12 mouse cellular contexts compared by ENCODE assay signal in the genomic region with DNA sequence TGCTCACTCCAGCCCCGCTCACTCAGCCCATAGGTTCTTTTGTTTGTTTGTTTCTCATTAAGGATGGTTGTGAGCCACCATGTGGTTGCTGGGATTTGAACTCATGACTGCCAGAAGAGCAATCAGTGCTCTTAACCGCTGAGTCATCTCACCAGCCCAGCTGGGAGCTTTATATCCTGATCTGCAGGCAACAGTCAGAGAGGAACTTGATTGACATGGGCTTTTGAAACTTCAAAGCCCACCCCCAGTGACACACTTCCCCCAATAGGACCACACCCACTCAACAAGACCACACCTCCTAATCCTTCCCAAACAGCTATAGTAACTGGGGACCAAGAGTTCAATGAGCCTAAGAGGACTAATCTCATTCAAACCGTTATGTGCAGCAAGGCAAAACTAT. TPM values are rescaled to one million over a fixed set of nuclear protein-coding genes. Genes with fewer than 3 reads are reported as not detected.
DNase-seq lines count a peak whose midpoint lies in the region; ATAC-seq and TF ChIP-seq lines count a peak whose summit lies in the region.
"Had no signal": no experiment of that assay in that cellular context is flagged by ENCODE, and none has a peak within 500 bp of the region (broad histone marks: within the 10 kb centered on the region; RNA-seq: fewer than 3 reads in every experiment).

No protein-coding gene starts in this region.

- no peak overlapping the region for H3K9ac ChIP-seq in intestine, embryonic 15.5 days
- no peak overlapping the region for H3K9ac ChIP-seq in intestine, postnatal 0 days (ENCODE audit: low read depth, low read length)
- H3K9ac ChIP-seq in limb, embryonic 13.5 days, result no peak overlapping the region
- H3K9ac ChIP-seq: liver, embryonic 14.5 days had no signal

- WGBS in intestine, embryonic 15.5 days, result 86% methylated on average over 3 of the region's 3 CpGs
- WGBS in intestine, postnatal 0 days, result 88% methylated on average over 3 of the region's 3 CpGs
- WGBS in limb, embryonic 13.5 days, result 87% methylated on average over 3 of the region's 3 CpGs

- peaks cover 6% of the 10 kb centered on the region for H3K4me1 ChIP-seq in intestine, embryonic 15.5 days (replicated peaks)
- no peaks in the 10 kb centered on the region for H3K4me1 ChIP-seq in intestine, postnatal 0 days (replicated peaks; ENCODE audit: control insufficient read depth, insufficient read depth, low read length)
- H3K4me1 ChIP-seq in limb, embryonic 13.5 days, result peaks cover 31% of the 10 kb centered on the region

- no peaks in the 10 kb centered on the region for H3K36me3 ChIP-seq in intestine, embryonic 15.5 days
- H3K36me3 ChIP-seq in intestine, postnatal 0 days (ENCODE audit: control insufficient read depth, insufficient read depth), result no peaks in the 10 kb centered on the region
- H3K36me3 ChIP-seq in limb, embryonic 13.5 days, result no peaks in the 10 kb centered on the region

- TF ChIP-seq CTCF in intestine, postnatal 0 days (IDR thresholded peaks at IDR 0.05; ENCODE audit: low read depth), result no peak

- 0 out of 2 replicates have a peak, but pooled peaks cover 4% of the 10 kb centered on the region for H3K9me3 ChIP-seq in intestine, embryonic 15.5 days
- H3K9me3 ChIP-seq in intestine, postnatal 0 days (ENCODE audit: control insufficient read depth), result no peaks in the 10 kb centered on the region
- no peaks in the 10 kb centered on the region for H3K9me3 ChIP-seq in limb, embryonic 13.5 days

- H3K4me3 ChIP-seq in intestine, embryonic 15.5 days (replicated peaks), result no peak overlapping the region
- no peak overlapping the region for H3K4me3 ChIP-seq in intestine, postnatal 0 days (ENCODE audit: low read depth, low read length)
- H3K4me3 ChIP-seq in limb, embryonic 13.5 days, result no peak overlapping the region
- H3K4me3 ChIP-seq: myocyte had no signal

- DNase-seq in 416B (ENCODE audit: low read depth), result peak; percentile 52
- DNase-seq in adipocyte (ENCODE audit: low spot score), result peak; percentile 13
- no peak for DNase-seq in B cell, adult 2 months
- no peak for DNase-seq in cerebellum, postnatal 36 days
- DNase-seq: adrenal gland, postnatal 10 days; cerebellum, postnatal 25 days; lung, postnatal 4 days had no signal

- H3K4me2 ChIP-seq in intestine, embryonic 15.5 days (replicated peaks), result 0 out of 2 replicates have a peak overlapping the region, but pooled peaks have one; percentile 33
- no peak overlapping the region for H3K4me2 ChIP-seq in intestine, postnatal 0 days (replicated peaks; ENCODE audit: low read depth)
- H3K4me2 ChIP-seq in limb, embryonic 13.5 days (replicated peaks), result no peak overlapping the region; the same call in 1 of the 2 replicates

- H3K27me3 ChIP-seq in intestine, embryonic 15.5 days (replicated peaks), result no peaks in the 10 kb centered on the region
- no peaks in the 10 kb centered on the region for H3K27me3 ChIP-seq in intestine, postnatal 0 days (replicated peaks; ENCODE audit: control insufficient read depth, insufficient read depth, low read length)
- peaks cover 8% of the 10 kb centered on the region; the same call in 1 of the 2 replicates for H3K27me3 ChIP-seq in limb, embryonic 13.5 days

- H3K27ac ChIP-seq in intestine, embryonic 15.5 days, result peak overlapping the region; percentile 71
- no peak overlapping the region for H3K27ac ChIP-seq in intestine, postnatal 0 days (ENCODE audit: low read depth, low read length)
- peak overlapping the region; percentile 83; the same call in 1 of the 2 replicates for H3K27ac ChIP-seq in limb, embryonic 13.5 days
- H3K27ac ChIP-seq: liver, embryonic 14.5 days had no signal

- ATAC-seq in intestine, embryonic 15.5 days, result no peak
- ATAC-seq in intestine, postnatal 0 days, result no peak
- ATAC-seq in limb, embryonic 13.5 days (ENCODE audit: low FRiP score, low read depth), result no peak

RNA-seq across cellular contexts. Expression of gene Clmn, which starts 59.7 kb away (rescaled TPM):
- polyA plus RNA-seq in intestine, embryonic 15.5 days (2015; fragmentation: Nextera tagmentation; extraction: Ambion mirVana), result 4.1 and 4.3 TPM in 2 replicates
- polyA plus RNA-seq in intestine, postnatal 0 days (2015; fragmentation: Nextera tagmentation; extraction: Ambion mirVana), result 8.8 and 9.3 TPM in 2 replicates
- polyA plus RNA-seq in limb, embryonic 13.5 days (2015; fragmentation: Nextera tagmentation; extraction: Ambion mirVana), result 3.1 and 3.8 TPM in 2 replicates

Comparison
In these comparisons a context has a peak if more than half of its experiments do, and no peak if none do; other contexts are left out.
1. DNase-seq: peak in 416B (single experiment) and adipocyte (single experiment); none in B cell, adult 2 months (0 of 2) and cerebellum, postnatal 36 days (0 of 2).